Mouse (Mus musculus) forebrain, embryonic 16.5 days (tissue): ENCODE results near the gene Tmprss7. TPM values are rescaled to one million over a fixed set of nuclear protein-coding genes. Genes with fewer than 3 reads are reported as not detected.
A peak's percentile ranks its signal among the peaks of the same experiment; 100 is the strongest.

Source experiments
- ATAC-seq: fragments of 200-750 bp; cut with Nextera tagmentation; 2 replicates; pipeline ENCODE4 v1.8.0; 2017; ENCODE audit warnings: mild to moderate bottlenecking, moderate library complexity
- H3K27ac ChIP-seq: fragments of 300-500 bp; sonication (generic); 2 replicates; pipeline ENCODE4 v1.5.1; 2014; ENCODE audit warnings: low read length, control low read depth
- H3K27me3 ChIP-seq: fragments of 300-500 bp; sonication (generic); replicated peaks from 2 replicates; pipeline ENCODE4 v1.6.1; 2014; ENCODE audit warnings: low read length; ENCODE audit not compliant: control insufficient read depth, insufficient read depth
- H3K36me3 ChIP-seq: fragments of 300-500 bp; sonication (generic); 2 replicates; pipeline ENCODE4 v1.6.1; 2014; ENCODE audit not compliant: control insufficient read depth, insufficient read depth
- H3K4me1 ChIP-seq: fragments of 300-500 bp; sonication (generic); replicated peaks from 2 replicates; pipeline ENCODE4 v1.6.1; 2014; ENCODE audit warnings: low read length; ENCODE audit not compliant: control insufficient read depth, insufficient read depth
- H3K4me2 ChIP-seq: fragments of 300-500 bp; sonication (generic); 2 replicates; pipeline ENCODE4 v1.6.1; 2014; ENCODE audit warnings: mild to moderate bottlenecking, low read length, control low read depth
- H3K4me3 ChIP-seq: fragments of 300-500 bp; sonication (generic); replicated peaks from 2 replicates; pipeline ENCODE4 v1.5.1; 2014; ENCODE audit warnings: mild to moderate bottlenecking, low read length, control low read depth
- H3K9ac ChIP-seq: fragments of 300-500 bp; sonication (generic); replicated peaks from 2 replicates; pipeline ENCODE4 v1.6.1; 2014; ENCODE audit warnings: low read depth, low read length, control low read depth
- H3K9me3 ChIP-seq: fragments of 300-500 bp; sonication (generic); 2 replicates; pipeline ENCODE4 v1.6.1; 2016; ENCODE audit warnings: low read length; ENCODE audit not compliant: control insufficient read depth
- WGBS: fragments of 180-500 bp; shearing (Covaris S2); extraction: QIAGEN DNeasy Blood & Tissue Kit; methylation state at CpG from one replicate; pipeline ENCODE4 v1.1.7; 2014; 5-methylcytosine and 5-hydroxymethylcytosine counted together
- polyA plus RNA-seq: library from polyadenylated mRNA; unstranded; fragments of >200 nt; fragmentation: Nextera tagmentation; extraction: Ambion mirVana; gene quantifications from 2 replicates; pipeline ENCODE4 v1.2.1, GENCODE M21; 2015

The Tmprss7 gene
- polyA plus RNA-seq, 1 experiment from 2014 or later: 0.75 TPM

- ATAC-seq: 0 out of 2 replicates have a peak, but pooled peaks have one; percentile 19
- Histone ChIP-seq H3K27me3 (no peaks in the 10 kb centered on the region), H3K4me3 (no peak overlapping the region), H3K9me3 (no peaks in the 10 kb centered on the region), H3K9ac (no peak overlapping the region), H3K4me1 (peaks cover 4% of the 10 kb centered on the region), H3K36me3 (no peaks in the 10 kb centered on the region), H3K27ac (no peak overlapping the region), H3K4me2 (no peak overlapping the region)
- WGBS: 62% methylated on average over 9 of the region's 9 CpGs
Measured at GRCm38 (mm10) chr16:45695445-45696160, 2.1 kb upstream of the Tmprss7 start.

- H3K27me3 ChIP-seq: no peaks in the 10 kb centered on the region
- H3K9ac ChIP-seq: no peak overlapping the region
- peaks cover 10% of the 10 kb centered on the region for H3K4me1 ChIP-seq
- no peaks in the 10 kb centered on the region for H3K36me3 ChIP-seq
- no peak overlapping the region for H3K4me2 ChIP-seq
- WGBS: 14% methylated on average over 3 of the region's 3 CpGs
- no peak overlapping the region for H3K27ac ChIP-seq
- ATAC-seq: 0 out of 2 replicates have a peak, but pooled peaks have one; percentile 13
- H3K9me3 ChIP-seq: no peaks in the 10 kb centered on the region
- H3K4me3 ChIP-seq: no peak overlapping the region
Measured at GRCm38 (mm10) chr16:45692851-45693250, 607 bp downstream of the Tmprss7 start.

GRCm38 (mm10) chr16:45690178-45690577, 3.3 kb downstream of the Tmprss7 start:
- WGBS: 4% methylated on average over 4 of the region's 4 CpGs
- Histone ChIP-seq H3K4me3 (no peak overlapping the region), H3K4me1 (peaks cover 10% of the 10 kb centered on the region), H3K27ac (0 out of 2 replicates have a peak overlapping the region, but pooled peaks have one; percentile 29), H3K4me2 (peak overlapping the region; percentile 5; the same call in 1 of the 2 replicates), H3K36me3 (no peaks in the 10 kb centered on the region), H3K27me3 (no peaks in the 10 kb centered on the region), H3K9me3 (no peaks in the 10 kb centered on the region), H3K9ac (no peak overlapping the region)
- peak; percentile 76 for ATAC-seq

GRCm38 (mm10) chr16:45686833-45687232, 6.6 kb downstream of the Tmprss7 start:
- no peak overlapping the region for H3K9ac ChIP-seq
- 73% methylated on average over 3 of the region's 3 CpGs for WGBS
- no peak overlapping the region for H3K4me3 ChIP-seq
- no peak for ATAC-seq
- no peak overlapping the region for H3K27ac ChIP-seq
- H3K4me2 ChIP-seq: no peak overlapping the region
- H3K36me3 ChIP-seq: no peaks in the 10 kb centered on the region
- H3K9me3 ChIP-seq: no peaks in the 10 kb centered on the region
- no peaks in the 10 kb centered on the region for H3K27me3 ChIP-seq
- H3K4me1 ChIP-seq: peaks cover 6% of the 10 kb centered on the region

GRCm38 (mm10) chr16:45685295-45685694, 8.2 kb downstream of the Tmprss7 start:
- WGBS: 59% methylated on average over 3 of the region's 3 CpGs
- ATAC-seq: peak; percentile 24; the same call in 1 of the 2 replicates
- no peaks in the 10 kb centered on the region for H3K36me3 ChIP-seq
- H3K9me3 ChIP-seq: no peaks in the 10 kb centered on the region
- no peak overlapping the region for H3K27ac ChIP-seq
- H3K27me3 ChIP-seq: no peaks in the 10 kb centered on the region
- no peak overlapping the region for H3K9ac ChIP-seq
- no peak overlapping the region for H3K4me3 ChIP-seq
- H3K4me2 ChIP-seq: no peak overlapping the region
- H3K4me1 ChIP-seq: peaks cover 3% of the 10 kb centered on the region

GRCm38 (mm10) chr16:45684815-45685214, 8.6 kb downstream of the Tmprss7 start:
- no peak overlapping the region for H3K9ac ChIP-seq
- H3K4me2 ChIP-seq: no peak overlapping the region
- no peak for ATAC-seq
- no peak overlapping the region for H3K27ac ChIP-seq
- H3K27me3 ChIP-seq: no peaks in the 10 kb centered on the region
- no peaks in the 10 kb centered on the region for H3K4me1 ChIP-seq
- no peak overlapping the region for H3K4me3 ChIP-seq
- 14% methylated on average over 8 of the region's 8 CpGs for WGBS
- H3K9me3 ChIP-seq: no peaks in the 10 kb centered on the region
- H3K36me3 ChIP-seq: no peaks in the 10 kb centered on the region

- Histone ChIP-seq H3K4me1 (no peaks in the 10 kb centered on the region), H3K9me3 (no peaks in the 10 kb centered on the region), H3K4me2 (no peak overlapping the region), H3K4me3 (no peak overlapping the region), H3K36me3 (no peaks in the 10 kb centered on the region), H3K9ac (no peak overlapping the region), H3K27ac (no peak overlapping the region), H3K27me3 (no peaks in the 10 kb centered on the region)
- ATAC-seq: no peak
- 44% methylated on average over 1 of the region's 1 CpGs for WGBS
Measured at GRCm38 (mm10) chr16:45676462-45676861, 17.0 kb downstream of the Tmprss7 start.

- H3K27ac ChIP-seq: no peak overlapping the region
- H3K9me3 ChIP-seq: no peaks in the 10 kb centered on the region
- no peak overlapping the region for H3K9ac ChIP-seq
- no peak for ATAC-seq
- H3K4me1 ChIP-seq: no peaks in the 10 kb centered on the region
- H3K4me3 ChIP-seq: no peak overlapping the region
- H3K4me2 ChIP-seq: no peak overlapping the region
- H3K27me3 ChIP-seq: no peaks in the 10 kb centered on the region
- no peaks in the 10 kb centered on the region for H3K36me3 ChIP-seq
- WGBS: 50% methylated on average over 4 of the region's 4 CpGs
Measured at GRCm38 (mm10) chr16:45670005-45670404, 23.5 kb downstream of the Tmprss7 start.

GRCm38 (mm10) chr16:45668178-45668577, 25.3 kb downstream of the Tmprss7 start:
- H3K27me3 ChIP-seq: no peaks in the 10 kb centered on the region
- H3K9ac ChIP-seq: no peak overlapping the region
- no peak overlapping the region for H3K4me2 ChIP-seq
- 71% methylated on average over 3 of the region's 3 CpGs for WGBS
- no peaks in the 10 kb centered on the region for H3K9me3 ChIP-seq
- H3K4me3 ChIP-seq: no peak overlapping the region
- no peaks in the 10 kb centered on the region for H3K4me1 ChIP-seq
- H3K27ac ChIP-seq: no peak overlapping the region
- no peak for ATAC-seq
- no peaks in the 10 kb centered on the region for H3K36me3 ChIP-seq
